Mouse (Mus musculus): Measurements from ENCODE around the gene Olfr202. TPM values are rescaled to one million over a fixed set of nuclear protein-coding genes. Genes with fewer than 3 reads are reported as not detected.
"Not testable (repeated sequence)": the region's sequence is repeated elsewhere in the genome, so short reads cannot be mapped to it uniquely, and the experiment has no call there.

Olfr202 gene
- total RNA-seq (2014; rRNA removed; ENCODE audit: low replicate concordance): not detected in 2 replicates
- polyA plus RNA-seq (2015; fragmentation: Nextera tagmentation; extraction: Ambion mirVana): not detected in 2 replicates

- DNase-seq (ENCODE audit: low spot score): no peak
- no peak within 1 kb of the TSS for H3K4me3 ChIP-seq (ENCODE audit: low read depth, low read length)
- no peaks in the 10 kb centered on the region for H3K27me3 ChIP-seq (ENCODE audit: control insufficient read depth, insufficient read depth, low read length)
- ATAC-seq (ENCODE audit: insufficient read depth, low read depth): no peak
- no peak within 1 kb of the TSS for H3K9ac ChIP-seq (replicated peaks; ENCODE audit: low read depth, low read length)
- no peaks in the 10 kb centered on the region for H3K9me3 ChIP-seq (replicated peaks; ENCODE audit: control insufficient read depth, low read length)
- 74% methylated on average over 1 of the region's 1 CpGs for WGBS
- H3K4me2 ChIP-seq (ENCODE audit: low read depth, low read length): no peak within 1 kb of the TSS
- TF ChIP-seq EP300 (IDR thresholded peaks at IDR 0.05; ENCODE audit: low read depth) (no peak), CTCF (IDR thresholded peaks at IDR 0.05; ENCODE audit: low read depth) (no peak)
- H3K36me3 ChIP-seq (replicated peaks; ENCODE audit: control insufficient read depth, insufficient read depth, low read length): no peaks in the 10 kb centered on the region
- no peak within 1 kb of the TSS for H3K27ac ChIP-seq (ENCODE audit: low read depth)
- H3K4me1 ChIP-seq (ENCODE audit: control insufficient read depth, insufficient read depth): no peaks in the 10 kb centered on the region
These were observed at the start of gene Olfr202 for GRCm38 (mm10) chr16:59286693-59287092. TSS of gene Olfr202 (minus strand) at chr16:59286793.

- H3K36me3 ChIP-seq (replicated peaks; ENCODE audit: control insufficient read depth, insufficient read depth, low read length): no peaks in the 10 kb centered on the region
- H3K9me3 ChIP-seq (replicated peaks; ENCODE audit: control insufficient read depth, low read length): no peaks in the 10 kb centered on the region
- H3K27ac ChIP-seq (ENCODE audit: low read depth): no peak within 1 kb of the TSS
- no peak within 1 kb of the TSS for H3K4me2 ChIP-seq (ENCODE audit: low read depth, low read length)
- no peak within 1 kb of the TSS for H3K4me3 ChIP-seq (ENCODE audit: low read depth, low read length)
- ATAC-seq (ENCODE audit: insufficient read depth, low read depth): no peak
- H3K9ac ChIP-seq (replicated peaks; ENCODE audit: low read depth, low read length): no peak within 1 kb of the TSS
- DNase-seq (ENCODE audit: low spot score): no peak
- no peaks in the 10 kb centered on the region for H3K4me1 ChIP-seq (ENCODE audit: control insufficient read depth, insufficient read depth)
- no peaks in the 10 kb centered on the region for H3K27me3 ChIP-seq (ENCODE audit: control insufficient read depth, insufficient read depth, low read length)
- no peak for TF ChIP-seq CTCF (IDR thresholded peaks at IDR 0.05; ENCODE audit: low read depth)
- TF ChIP-seq EP300 (IDR thresholded peaks at IDR 0.05; ENCODE audit: low read depth): no peak
These were observed 44.4 kb upstream of the Olfr202 start, which contains the start of gene Olfr205 for GRCm38 (mm10) chr16:59331038-59331437. TSS of gene Olfr205 (minus strand) at chr16:59331138.

- H3K4me1 ChIP-seq (ENCODE audit: control insufficient read depth, insufficient read depth); H3K9ac ChIP-seq (replicated peaks; ENCODE audit: low read depth, low read length); ATAC-seq (ENCODE audit: insufficient read depth, low read depth); H3K27me3 ChIP-seq (ENCODE audit: control insufficient read depth, insufficient read depth, low read length); H3K9me3 ChIP-seq (replicated peaks; ENCODE audit: control insufficient read depth, low read length); DNase-seq (ENCODE audit: low spot score); H3K36me3 ChIP-seq (replicated peaks; ENCODE audit: control insufficient read depth, insufficient read depth, low read length); H3K27ac ChIP-seq (ENCODE audit: low read depth); H3K4me3 ChIP-seq (ENCODE audit: low read depth, low read length); H3K4me2 ChIP-seq (ENCODE audit: low read depth, low read length): not testable (repeated sequence)
- WGBS: 38% methylated on average over 1 of the region's 1 CpGs
These were observed 36.7 kb upstream of the Olfr202 start for GRCm38 (mm10) chr16:59323262-59323661.

GRCm38 (mm10) chr16:59318148-59318547 is 31.6 kb upstream of the Olfr202 start, which contains the start of gene Olfr204:
TSS of gene Olfr204 (minus strand) at chr16:59318248.
- TF ChIP-seq CTCF (IDR thresholded peaks at IDR 0.05; ENCODE audit: low read depth): no peak
- TF ChIP-seq EP300 (IDR thresholded peaks at IDR 0.05; ENCODE audit: low read depth): no peak
- no peak within 1 kb of the TSS for H3K27ac ChIP-seq (ENCODE audit: low read depth)
- no peaks in the 10 kb centered on the region for H3K4me1 ChIP-seq (ENCODE audit: control insufficient read depth, insufficient read depth)
- H3K36me3 ChIP-seq (replicated peaks; ENCODE audit: control insufficient read depth, insufficient read depth, low read length): no peaks in the 10 kb centered on the region
- H3K9me3 ChIP-seq (replicated peaks; ENCODE audit: control insufficient read depth, low read length): no peaks in the 10 kb centered on the region
- H3K27me3 ChIP-seq (ENCODE audit: control insufficient read depth, insufficient read depth, low read length): no peaks in the 10 kb centered on the region
- no peak within 1 kb of the TSS for H3K4me2 ChIP-seq (ENCODE audit: low read depth, low read length)
- no peak for ATAC-seq (ENCODE audit: insufficient read depth, low read depth)
- DNase-seq (ENCODE audit: low spot score): no peak
- no peak within 1 kb of the TSS for H3K9ac ChIP-seq (replicated peaks; ENCODE audit: low read depth, low read length)
- H3K4me3 ChIP-seq (ENCODE audit: low read depth, low read length): no peak within 1 kb of the TSS

GRCm38 (mm10) chr16:59298581-59298980 is 12.0 kb upstream of the Olfr202 start, which contains the start of gene Olfr203:
TSS of gene Olfr203 (plus strand) at chr16:59298881.
- WGBS: 66% methylated on average over 2 of the region's 2 CpGs
- Histone ChIP-seq H3K4me1 (ENCODE audit: control insufficient read depth, insufficient read depth) (no peaks in the 10 kb centered on the region), H3K4me2 (ENCODE audit: low read depth, low read length) (no peak within 1 kb of the TSS), H3K4me3 (ENCODE audit: low read depth, low read length) (no peak within 1 kb of the TSS), H3K27ac (ENCODE audit: low read depth) (no peak within 1 kb of the TSS), H3K9me3 (replicated peaks; ENCODE audit: control insufficient read depth, low read length) (no peaks in the 10 kb centered on the region), H3K36me3 (replicated peaks; ENCODE audit: control insufficient read depth, insufficient read depth, low read length) (no peaks in the 10 kb centered on the region), H3K9ac (replicated peaks; ENCODE audit: low read depth, low read length) (no peak within 1 kb of the TSS), H3K27me3 (ENCODE audit: control insufficient read depth, insufficient read depth, low read length) (no peaks in the 10 kb centered on the region)
- DNase-seq (ENCODE audit: low spot score) (no peak), ATAC-seq (ENCODE audit: insufficient read depth, low read depth) (no peak)
- TF ChIP-seq CTCF (IDR thresholded peaks at IDR 0.05; ENCODE audit: low read depth): no peak
- TF ChIP-seq EP300 (IDR thresholded peaks at IDR 0.05; ENCODE audit: low read depth): no peak

- ATAC-seq (ENCODE audit: insufficient read depth, low read depth); DNase-seq (ENCODE audit: low spot score); H3K36me3 ChIP-seq (replicated peaks; ENCODE audit: control insufficient read depth, insufficient read depth, low read length); H3K9ac ChIP-seq (replicated peaks; ENCODE audit: low read depth, low read length); H3K27me3 ChIP-seq (ENCODE audit: control insufficient read depth, insufficient read depth, low read length); H3K4me3 ChIP-seq (ENCODE audit: low read depth, low read length); H3K4me1 ChIP-seq (ENCODE audit: control insufficient read depth, insufficient read depth); H3K9me3 ChIP-seq (replicated peaks; ENCODE audit: control insufficient read depth, low read length); H3K4me2 ChIP-seq (ENCODE audit: low read depth, low read length); H3K27ac ChIP-seq (ENCODE audit: low read depth): not testable (repeated sequence)
- 75% methylated on average over 9 of the region's 9 CpGs for WGBS
These were observed 983 bp upstream of the Olfr202 start for GRCm38 (mm10) chr16:59287576-59287975.

Measured in heart, postnatal 0 days (tissue).